Mouse (Mus musculus) kidney, adult 18-20 months (tissue): Measurements from ENCODE around the gene Slc22a21.
"Not testable (repeated sequence)": the region's sequence is repeated elsewhere in the genome, so short reads cannot be mapped to it uniquely, and the experiment has no call there.

Experiments used
- DNase-seq: peaks from one replicate; pipeline ENCODE4 v3.0.0; 2021

The Slc22a21 gene

DNA sequence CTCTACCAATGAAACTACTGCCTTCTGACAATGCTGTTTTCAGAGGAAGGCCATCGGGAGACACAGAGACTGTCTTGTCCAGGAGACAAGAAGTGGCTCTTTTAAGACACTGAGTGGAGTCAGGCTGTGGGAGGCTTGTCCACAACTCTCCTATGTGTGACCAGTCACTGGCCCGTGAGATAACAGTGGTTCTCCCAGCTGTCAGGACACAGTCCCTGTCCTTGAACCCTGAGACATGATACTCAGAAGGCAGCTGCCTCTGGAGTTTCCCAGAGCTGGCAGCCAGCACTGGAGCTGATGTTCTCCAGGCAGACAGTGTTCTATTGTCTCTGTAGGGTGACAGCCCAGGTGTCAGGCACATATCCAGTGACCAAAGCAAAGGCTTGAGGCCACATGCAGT is 17.5 kb upstream of the Slc22a21 start:
- DNase-seq: no peak

DNA sequence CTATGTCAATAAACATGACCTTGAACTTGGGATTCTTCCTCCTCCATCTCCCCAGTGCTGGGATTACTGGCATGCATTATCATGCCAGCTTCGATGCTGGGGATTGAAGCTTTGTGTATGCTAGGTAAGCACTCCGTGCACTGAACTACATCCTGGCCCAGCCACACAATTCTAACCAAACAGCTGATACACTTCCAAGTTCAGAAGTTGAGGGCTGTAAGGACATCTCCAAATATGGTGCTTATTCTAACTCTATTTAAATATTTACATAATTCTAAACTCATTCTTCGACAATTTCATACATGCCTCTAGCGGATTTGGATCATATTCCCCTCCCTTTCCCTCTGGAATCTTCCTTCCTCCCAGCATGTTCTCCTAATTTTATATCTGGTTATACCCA is 12.1 kb upstream of the Slc22a21 start:
- DNase-seq: no peak

DNA sequence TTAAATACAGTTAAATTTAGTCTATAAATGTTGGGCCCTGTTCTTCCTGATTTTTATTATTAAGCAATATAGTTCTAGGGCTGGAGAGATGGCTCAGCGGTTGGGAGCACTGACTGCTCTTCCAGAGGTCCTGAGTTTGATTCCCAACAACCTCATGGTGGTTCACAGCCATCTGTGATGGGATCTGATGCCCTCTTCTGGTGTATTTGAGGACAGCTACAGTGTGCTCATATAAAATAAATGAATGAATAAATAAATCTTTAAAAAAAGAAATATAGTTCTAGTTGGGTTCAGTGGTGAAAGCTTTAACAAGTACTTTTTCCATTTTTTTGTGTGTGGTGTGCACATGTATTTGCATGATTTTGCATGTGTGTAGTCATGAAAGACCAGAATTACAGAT is 9.1 kb upstream of the Slc22a21 start:
- no peak for DNase-seq

DNA sequence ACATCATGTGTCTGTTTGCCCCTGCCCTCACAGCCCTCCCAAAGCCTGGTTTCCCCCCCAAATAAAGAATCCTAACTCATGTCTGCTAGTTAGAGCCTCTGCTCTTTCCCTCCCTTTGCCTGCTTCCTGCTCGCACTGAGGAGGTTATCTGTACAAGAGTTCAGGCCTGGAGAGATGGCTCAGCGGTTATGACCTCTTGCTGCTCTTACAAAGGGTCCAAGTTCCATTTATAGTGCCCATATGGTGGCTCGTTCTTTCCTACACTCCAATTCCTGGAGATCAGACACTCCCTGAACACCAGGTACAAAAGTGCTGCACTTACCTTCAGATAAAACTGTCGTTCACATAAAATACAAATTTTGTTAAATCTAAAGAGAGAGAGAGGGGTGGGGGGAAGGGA is 7.9 kb upstream of the Slc22a21 start:
- no peak for DNase-seq

DNA sequence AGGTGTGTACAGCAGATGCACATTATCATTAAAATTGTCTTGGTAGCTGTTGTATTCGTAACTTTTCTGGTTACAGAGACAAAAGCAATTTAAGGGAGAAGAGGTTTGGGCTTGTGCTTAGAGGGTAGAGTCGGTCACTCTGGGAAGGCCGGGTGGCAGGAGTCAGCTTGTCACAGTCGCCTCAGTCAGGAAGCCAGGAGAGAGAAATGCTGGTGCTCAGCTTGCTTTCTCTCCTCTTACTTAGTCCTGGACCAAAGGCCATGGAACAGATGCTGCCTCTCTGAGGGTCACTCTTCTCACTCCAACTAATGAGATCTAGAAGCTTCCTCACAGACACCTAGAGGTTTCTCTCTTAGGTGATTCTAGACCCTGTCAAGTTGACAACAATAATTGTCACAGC is 1.3 kb upstream of the Slc22a21 start:
- DNase-seq: no peak

DNA sequence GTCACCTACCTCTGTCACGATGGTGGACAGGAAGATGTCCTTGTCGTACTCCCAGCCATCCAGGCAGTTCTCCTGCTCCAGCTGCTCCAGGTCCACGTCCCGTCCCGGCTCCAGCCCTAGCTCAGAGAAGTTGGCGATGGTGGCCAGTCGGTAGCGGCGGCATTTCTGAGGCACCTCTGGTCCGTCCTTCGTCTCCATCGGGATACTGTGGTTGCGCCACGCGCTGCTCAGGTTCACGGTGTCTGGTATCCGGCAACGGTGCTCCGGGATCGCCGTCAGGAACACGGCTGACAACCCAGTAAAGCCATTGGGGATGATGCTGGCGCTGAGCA is 710 bp downstream of the Slc22a21 start:
- not testable (repeated sequence) for DNase-seq

DNA sequence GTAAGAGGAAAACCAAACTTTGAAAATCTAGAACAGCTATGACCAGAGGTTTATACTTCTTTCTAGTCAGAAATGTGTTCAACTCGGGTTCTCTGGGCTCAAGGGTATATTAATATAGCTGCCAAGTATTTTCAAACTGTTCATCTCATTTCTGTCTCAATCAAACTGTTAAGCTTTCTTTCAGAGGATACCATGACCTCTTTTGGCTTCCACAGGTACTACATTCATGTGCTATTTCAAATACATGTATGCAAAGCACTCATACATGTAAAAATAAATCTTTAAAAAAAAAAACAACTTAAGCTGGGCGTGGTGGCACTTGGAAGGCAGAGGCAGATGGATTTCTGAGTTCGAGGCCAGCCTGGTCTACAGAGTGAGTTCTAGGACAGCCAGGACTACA is 2.5 kb downstream of the Slc22a21 start:
- no peak for DNase-seq

DNA sequence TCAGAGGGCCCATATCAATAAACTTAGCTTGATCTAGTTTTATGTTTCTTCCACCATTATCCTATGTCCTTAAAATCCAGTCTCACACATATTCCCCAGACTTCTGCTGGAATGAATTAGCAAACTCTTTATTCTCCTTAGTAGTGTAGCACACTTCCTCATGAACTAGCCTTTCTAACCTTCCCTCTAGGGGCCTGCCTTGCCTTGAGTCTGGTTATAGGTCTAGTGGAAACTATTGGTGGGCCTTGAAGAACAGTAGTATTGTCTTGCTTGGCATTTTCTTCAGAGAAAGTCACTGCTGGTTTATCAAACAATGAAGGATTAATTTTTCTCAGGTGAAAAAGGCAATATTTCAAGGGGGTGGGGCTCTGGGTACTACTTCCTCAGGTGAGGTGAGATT is 4.6 kb downstream of the Slc22a21 start:
- DNase-seq: no peak

DNA sequence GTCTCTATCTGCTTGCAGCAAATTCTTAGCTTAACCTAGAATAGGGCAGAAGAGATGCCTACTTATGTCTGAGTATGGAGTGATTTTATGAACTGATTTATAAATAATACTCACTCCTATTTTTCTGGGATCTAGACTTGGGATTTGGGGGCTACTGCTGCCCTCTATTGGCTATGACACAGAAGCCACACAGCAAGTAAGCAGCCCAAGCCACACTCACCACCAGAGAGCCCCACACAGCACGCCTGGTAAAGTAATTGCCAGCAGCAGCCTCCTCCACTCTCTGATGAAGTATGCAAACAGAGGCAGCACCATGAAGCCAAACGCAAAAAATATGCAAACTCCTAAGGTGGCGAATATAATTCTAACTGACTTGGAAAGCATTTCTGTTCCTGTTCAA is 21.1 kb downstream of the Slc22a21 start:
- peak; percentile 32 for DNase-seq

DNA sequence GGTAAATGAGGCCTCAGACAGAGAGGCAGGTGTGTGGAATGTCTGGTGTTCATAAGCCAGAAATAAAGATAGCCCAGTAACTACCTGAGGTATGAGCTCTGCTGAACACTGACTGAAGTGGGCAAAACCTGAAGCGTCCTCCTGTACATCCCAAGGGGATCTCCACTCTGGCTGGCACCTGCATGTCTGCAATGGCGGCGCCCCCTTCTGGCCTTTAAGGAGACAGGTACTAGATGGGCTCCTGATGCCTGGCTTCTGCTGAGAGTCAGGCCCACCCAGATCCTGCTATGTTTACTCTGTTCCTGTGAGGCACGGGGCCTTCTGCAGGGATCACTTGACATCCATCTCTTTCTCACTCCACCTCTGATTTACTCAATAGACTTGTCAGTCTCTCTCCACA is 22.0 kb downstream of the Slc22a21 start:
- peak; percentile 28 for DNase-seq

DNA sequence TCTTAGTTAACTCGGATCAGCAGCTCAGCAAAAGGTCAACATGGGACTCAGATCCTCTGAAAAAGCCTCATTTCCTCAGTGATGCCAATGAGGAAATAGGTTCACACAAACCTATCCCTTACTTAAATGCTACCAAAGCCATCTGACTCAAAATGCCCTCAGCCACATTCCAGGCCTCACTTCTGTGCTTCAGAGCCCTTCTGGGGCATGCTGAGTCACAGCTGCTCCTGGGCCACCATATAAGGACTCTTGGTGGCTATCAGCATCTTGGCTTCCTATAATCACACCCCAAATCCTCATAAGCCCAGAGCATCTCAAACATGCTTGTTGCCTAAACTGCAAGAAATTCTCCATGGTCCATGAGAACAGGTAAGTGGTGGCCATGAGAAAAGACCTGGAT is 23.5 kb downstream of the Slc22a21 start:
- DNase-seq: no peak

DNA sequence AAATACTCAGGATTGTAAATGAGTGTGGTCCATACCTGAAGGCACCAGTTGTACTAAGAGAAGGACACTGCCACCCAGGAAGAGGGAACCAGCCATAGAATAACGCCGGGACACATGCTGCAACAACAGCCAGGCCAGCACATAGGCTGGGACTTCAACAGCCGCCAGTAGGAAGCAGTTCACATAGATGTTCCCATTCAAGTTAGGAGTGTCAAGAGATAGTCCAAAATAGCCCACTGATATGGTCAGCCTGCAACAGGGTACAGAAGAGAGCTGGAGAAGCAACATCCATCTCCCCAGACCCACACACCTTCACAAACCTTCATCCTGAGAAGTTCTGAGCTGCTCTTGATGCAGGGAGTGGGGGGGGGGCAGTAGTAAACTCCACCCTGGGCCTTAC is 25.5 kb downstream of the Slc22a21 start:
- no peak for DNase-seq

DNA sequence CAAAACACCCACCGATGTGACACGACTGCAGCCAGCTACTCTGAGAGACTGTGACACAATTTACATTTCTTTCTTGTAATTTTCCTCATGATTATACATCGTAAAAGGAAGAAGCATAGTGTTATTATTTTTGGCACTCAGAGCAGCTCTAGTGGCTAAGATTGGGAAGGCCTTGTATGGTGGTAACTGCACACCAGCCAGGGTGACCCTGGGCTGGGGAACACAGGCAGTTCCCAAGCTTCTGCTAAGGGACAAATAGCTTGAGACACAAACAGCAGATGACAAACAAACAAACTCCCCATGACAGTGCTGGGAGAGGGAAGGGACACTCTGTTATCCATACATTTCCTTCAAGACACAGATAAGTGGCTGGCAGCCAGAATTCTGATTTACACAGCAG is 30.0 kb downstream of the Slc22a21 start:
- DNase-seq: not testable (repeated sequence)

DNA sequence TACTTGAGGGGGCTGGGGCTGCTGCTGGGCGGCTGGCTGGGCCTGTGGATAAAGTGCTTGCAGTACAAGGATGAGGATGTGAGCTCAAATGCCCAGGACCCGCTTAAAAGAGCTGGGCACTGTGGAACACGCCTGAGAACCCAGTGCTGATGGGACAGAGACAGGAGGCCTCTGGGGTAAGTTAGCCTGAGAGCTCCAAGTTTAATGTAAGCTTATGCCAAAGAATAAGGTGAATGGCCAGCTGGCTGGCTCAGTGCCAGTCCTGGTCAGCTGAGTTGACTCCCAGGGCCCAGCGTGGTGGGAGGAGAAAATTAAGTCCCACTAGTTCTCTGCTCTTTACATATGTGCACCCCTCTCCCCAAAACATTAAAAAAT is 48.2 kb downstream of the Slc22a21 start:
- DNase-seq: peak; percentile 61

DNA sequence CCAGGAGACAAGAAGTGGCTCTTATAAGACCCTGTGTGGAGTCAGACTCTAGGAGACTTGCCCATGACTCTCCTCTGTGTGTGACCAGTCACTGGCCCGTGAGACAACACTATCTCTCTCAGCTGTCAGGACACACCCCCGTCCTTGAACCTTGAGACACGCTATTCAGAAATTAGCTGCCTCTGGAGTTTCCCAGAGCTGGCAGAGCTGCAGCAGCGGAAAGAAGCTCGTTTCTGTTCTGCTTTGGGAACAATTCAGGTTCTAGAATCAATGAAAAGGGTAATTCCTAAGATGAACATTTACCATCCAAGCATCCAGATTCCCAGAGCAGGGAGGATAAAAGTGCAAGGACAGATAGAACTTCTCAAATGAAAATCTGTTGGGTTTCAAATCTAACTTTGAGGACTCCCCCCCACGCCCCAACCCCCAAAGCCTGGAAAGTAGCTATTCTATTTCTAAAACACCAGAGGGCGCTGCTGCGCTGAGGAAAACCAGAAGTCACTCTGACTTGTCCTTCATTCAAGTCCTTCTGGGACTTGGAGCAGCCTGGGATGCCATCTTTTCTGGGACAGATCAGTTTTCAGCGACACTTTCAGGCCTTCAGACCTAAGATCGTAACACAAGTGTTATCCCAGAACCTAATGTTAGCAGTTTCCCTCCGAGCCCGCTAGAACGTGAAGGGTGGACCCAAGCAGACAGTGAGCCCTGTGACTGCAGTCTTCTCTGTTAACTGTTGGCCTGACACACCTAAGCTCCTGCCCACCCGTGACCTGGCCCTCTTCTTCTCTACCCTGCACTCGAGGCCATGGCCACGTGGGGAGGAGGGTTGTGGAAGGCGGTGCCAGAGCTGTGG is 48.8 kb downstream of the Slc22a21 start:
- peak; percentile 66 for DNase-seq

DNA sequence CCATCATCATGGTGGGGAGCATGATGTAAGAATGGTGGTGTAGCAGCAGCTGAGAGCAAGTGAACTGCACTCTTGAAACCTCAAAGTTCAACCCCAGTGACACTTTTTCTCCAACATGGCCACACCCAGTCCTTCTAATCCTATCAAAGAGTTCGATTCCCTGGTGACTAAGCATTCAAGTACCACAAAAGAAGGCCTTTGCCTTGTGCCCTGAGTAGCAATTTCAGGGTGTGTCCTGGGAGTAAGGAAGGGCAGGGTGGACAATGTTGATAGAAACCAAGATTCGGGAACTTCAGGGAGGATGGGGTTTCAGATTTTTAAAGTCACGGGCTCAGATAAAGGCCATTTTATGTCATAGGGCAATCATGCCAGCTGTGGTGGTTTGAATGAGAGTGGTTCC is 50.4 kb downstream of the Slc22a21 start:
- DNase-seq: no peak

DNA sequence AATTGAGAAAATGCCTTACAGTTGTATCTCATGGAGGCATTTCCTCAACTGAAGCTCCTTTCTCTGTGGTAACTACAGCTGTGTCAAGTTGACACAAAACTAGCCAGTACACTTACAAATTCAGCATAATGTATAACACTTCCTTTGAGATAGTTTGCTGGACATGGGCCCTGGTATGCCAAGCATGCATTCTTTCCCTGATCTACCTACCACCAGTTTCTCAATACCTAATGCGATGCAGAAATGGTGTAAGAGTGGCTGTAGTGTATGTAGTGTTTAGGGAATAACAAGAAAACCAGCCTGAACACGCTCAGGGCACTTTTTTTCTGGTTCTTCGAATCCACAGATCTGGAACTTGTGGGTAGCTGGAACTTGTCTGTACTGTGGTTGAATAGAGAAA is 51.5 kb downstream of the Slc22a21 start:
- no peak for DNase-seq

DNA sequence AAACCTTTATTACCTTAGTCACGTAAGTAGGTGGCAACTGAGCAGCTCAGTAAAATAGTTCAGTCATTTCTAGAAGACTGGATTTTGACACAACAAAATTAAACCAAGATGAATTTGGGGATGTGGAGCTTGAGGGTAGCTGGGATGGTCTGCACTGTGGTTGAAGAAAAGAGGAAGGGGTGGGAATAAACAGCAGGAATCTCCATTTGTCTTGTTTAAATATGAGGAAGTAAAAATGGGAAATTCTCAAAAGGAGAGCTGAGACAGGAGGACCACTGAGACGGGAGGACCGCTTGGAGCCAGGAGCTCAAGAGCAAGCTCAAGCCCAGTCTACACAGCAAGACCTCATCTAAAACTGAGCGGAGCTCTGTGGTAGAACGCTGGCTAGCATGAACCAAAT is 53.8 kb downstream of the Slc22a21 start:
- DNase-seq: no peak

DNA sequence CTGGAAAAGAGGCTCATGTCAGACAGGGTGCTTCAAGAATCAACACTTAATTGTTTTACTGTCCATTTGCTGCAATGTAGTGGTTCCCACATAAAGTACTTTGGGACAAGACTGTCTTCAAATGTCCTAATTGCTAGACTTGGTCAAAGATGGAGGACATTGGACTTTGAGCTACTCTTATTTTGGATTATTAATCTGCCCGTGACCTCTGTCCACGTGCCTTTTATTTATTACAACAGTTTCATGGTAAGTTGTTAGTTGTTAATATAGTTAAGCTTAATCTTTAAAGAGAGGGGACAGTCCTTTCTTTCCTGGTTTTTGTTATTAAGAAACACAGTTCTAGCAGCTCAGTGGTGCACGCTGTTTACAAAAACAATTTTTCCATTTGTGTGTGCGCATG is 61.3 kb downstream of the Slc22a21 start:
- DNase-seq: no peak

DNA sequence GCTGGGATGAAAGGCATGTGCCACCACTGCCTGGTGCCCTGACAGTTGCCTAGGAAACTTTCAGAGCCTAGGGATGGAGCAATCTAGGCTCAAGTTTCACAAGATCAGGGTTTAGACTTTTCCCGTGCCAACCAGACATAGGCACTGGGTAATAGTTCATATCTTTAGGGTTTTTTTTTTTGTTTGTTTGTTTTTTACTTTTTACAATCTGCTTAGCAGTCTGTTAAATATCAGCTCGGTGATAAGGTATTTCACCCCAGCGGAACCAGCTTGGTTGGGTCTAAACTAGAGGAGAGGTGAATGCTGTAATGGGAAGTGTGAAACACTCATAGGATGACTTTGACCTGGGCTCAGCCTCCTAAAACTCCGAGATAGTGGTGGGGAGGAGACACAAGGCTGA is 69.1 kb downstream of the Slc22a21 start:
- DNase-seq: no peak

DNA sequence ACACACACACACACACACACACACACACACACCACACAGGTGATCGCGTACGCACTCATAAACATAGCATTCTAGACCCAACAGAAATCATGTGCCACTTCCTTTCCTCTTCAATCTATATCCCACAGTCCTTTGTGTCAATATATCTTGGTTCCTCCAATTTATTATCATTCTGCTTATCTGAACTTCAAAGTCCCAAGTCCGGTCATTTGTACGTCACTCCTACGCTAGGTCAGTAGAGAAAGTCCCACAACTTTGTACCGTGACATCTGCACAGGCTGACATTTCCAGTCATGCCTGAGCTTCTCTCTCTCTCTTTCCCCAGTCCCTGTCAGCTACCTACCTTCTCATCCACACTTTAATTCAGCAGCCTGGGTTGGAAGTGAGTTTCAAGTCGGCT is 71.4 kb downstream of the Slc22a21 start:
- DNase-seq: no peak

DNA sequence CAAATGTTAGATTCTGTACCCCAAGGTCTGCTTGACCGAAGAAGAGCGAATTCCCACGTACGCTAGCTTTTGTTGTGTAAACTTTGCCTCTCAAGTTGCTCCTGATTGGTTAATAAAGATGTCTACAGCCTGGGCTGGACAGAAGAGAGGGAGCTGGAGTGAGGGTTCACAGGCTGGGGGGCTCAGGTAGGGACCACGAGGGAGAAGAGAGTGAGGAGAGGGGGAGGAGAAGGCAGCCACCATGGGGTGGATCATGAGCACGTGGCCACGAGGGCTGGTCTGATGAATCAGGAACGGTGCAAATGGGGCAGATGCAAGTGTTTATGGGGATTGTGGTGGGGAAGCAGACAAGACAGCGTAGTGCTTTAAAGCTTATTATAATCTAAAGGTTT is 75.6 kb downstream of the Slc22a21 start:
- no peak for DNase-seq

DNA sequence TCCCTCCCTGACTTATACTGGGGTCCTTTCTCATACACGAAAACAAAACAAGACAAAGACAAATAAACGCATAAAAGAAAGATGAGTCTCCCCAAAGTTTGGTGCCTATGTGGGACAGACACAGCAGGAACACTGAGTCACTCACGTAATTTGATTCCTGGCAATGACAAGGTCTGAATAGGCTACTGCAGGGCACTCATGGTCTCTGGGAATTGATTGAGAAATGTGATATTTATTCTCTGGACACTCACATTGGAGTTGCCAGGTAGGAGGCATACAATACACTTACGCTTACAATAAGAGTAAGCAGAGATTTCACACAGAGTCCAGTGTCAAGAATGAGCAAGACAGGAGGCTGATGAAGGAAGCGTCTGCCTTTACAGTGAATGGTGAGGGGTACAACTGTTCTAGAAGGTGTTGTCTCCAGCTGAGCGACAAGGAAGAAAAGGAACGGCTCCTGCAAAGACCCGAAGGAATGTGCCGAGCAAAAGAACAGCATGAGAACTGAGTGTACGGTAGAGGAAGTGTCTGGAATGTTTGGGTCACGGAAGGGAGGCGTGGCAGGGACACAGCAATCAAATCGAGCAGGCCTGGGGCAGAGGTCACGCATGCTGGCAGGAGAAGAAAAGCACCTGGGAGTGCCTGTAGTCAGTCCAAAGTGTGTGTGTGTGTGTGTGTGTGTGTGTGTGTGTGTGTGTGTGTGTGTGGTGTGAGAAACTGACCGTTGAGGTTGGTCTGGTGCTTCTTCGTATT is 76.2 kb downstream of the Slc22a21 start:
- peak; percentile 92 for DNase-seq

DNA sequence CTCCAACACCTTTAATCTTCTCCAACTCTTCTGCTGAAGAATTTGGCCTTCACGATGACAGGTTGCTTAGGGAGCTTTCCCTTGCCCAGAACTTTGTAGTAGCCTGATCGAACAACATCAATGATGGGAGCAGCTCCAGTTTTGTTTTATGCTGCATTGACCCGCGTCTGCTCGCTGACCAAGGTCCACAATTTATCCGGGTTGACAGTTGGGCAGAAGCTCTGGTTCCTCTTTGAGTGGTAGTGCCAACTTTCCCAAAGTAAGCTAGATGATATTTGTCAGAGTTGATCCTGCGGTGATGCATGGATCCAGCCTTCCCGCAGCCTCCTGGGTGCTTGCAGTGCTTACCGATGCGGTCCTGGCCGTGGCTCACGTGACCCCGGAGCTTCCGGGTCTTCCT is 77.4 kb downstream of the Slc22a21 start:
- peak; percentile 19 for DNase-seq

DNA sequence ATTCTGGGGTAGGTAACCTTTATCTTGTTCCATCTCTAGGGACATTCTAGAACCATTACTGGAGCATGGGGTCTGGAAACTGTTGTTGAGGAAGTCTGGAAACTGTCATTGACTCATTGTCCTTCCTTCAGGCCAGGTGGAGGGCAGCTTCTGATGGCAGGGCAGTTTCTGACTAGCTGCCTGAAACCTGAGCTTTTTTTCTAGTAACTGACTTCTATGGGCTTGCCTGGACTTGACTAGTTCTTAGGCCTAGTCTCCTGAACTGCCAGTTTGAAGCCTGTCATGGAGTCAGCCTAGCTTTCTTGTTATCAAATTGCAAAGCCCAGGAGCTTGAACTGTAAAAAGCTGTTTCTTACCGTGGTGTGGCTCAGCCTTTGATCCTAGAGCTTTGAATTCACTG is 79.1 kb downstream of the Slc22a21 start:
- no peak for DNase-seq
